Mouse (Mus musculus) forebrain, embryonic 14.5 days (tissue): ENCODE measurements at regions not wholly inside any gene's neighbourhood (a gene's known extent, or its start where the extent isn't known, plus 50 kb on each side); places are given as distances from the start of the nearest gene placed in this dataset.

Experiments
- ATAC-seq: fragments of 200-750 bp; cut with Nextera tagmentation; 2 replicates; pipeline ENCODE4 v1.8.0; 2017; ENCODE audit warnings: mild to moderate bottlenecking, moderate library complexity
- DNase-seq: peaks from one replicate; pipeline ENCODE4 v3.0.0-alpha.2; 2015; ENCODE audit warnings: low spot score
- H3K27ac ChIP-seq: fragments of 300-500 bp; sonication (generic); 2 replicates; pipeline ENCODE4 v1.5.1; 2014; ENCODE audit warnings: low read depth, mild to moderate bottlenecking, control low read depth, low read length, moderate library complexity
- H3K27me3 ChIP-seq: fragments of 300-500 bp; sonication (generic); replicated peaks from 2 replicates; pipeline ENCODE4 v1.6.1; 2014; ENCODE audit warnings: low read length, control low read depth, mixed read lengths; ENCODE audit not compliant: control insufficient read depth, insufficient read depth
- H3K36me3 ChIP-seq: fragments of 300-500 bp; sonication (generic); 2 replicates; pipeline ENCODE4 v1.6.1; 2014; ENCODE audit warnings: low read length, control low read depth; ENCODE audit not compliant: control insufficient read depth, insufficient read depth
- H3K4me1 ChIP-seq: fragments of 300-500 bp; sonication (generic); 2 replicates; pipeline ENCODE4 v1.6.1; 2014; ENCODE audit warnings: antibody characterized with exemption, low read length, control low read depth; ENCODE audit not compliant: control insufficient read depth, insufficient read depth
- H3K4me2 ChIP-seq: fragments of 300-500 bp; sonication (generic); 2 replicates; pipeline ENCODE4 v1.6.1; 2014; ENCODE audit warnings: mild to moderate bottlenecking, control low read depth, low read length
- H3K4me3 ChIP-seq: fragments of 300-500 bp; sonication (generic); 2 replicates; pipeline ENCODE4 v1.5.1; 2014; ENCODE audit warnings: low read depth, low read length, control low read depth
- H3K9ac ChIP-seq: fragments of 300-500 bp; sonication (generic); 2 replicates; pipeline ENCODE4 v1.6.1; 2014; ENCODE audit warnings: mild to moderate bottlenecking, low read length, control low read depth, moderate library complexity
- H3K9me3 ChIP-seq: fragments of 300-500 bp; sonication (generic); replicated peaks from 2 replicates; pipeline ENCODE4 v1.6.1; 2016; ENCODE audit warnings: low read length, control low read depth, mixed read lengths; ENCODE audit not compliant: control insufficient read depth
- WGBS: fragments of 180-500 bp; shearing (Covaris S2); extraction: QIAGEN DNeasy Blood & Tissue Kit; methylation state at CpG from one replicate; pipeline ENCODE4 v1.1.7; 2014; 5-methylcytosine and 5-hydroxymethylcytosine counted together

- Histone ChIP-seq H3K9ac (no peak overlapping the region), H3K27ac (no peak overlapping the region), H3K36me3 (no peaks in the 10 kb centered on the region), H3K27me3 (no peaks in the 10 kb centered on the region), H3K9me3 (no peaks in the 10 kb centered on the region), H3K4me2 (no peak overlapping the region), H3K4me3 (no peak overlapping the region), H3K4me1 (no peaks in the 10 kb centered on the region)
- DNase-seq = no peak
- WGBS = 96% methylated on average over 4 of the region's 4 CpGs
- ATAC-seq = no peak
These were observed 193.0 kb upstream of the Cited2 start for GRCm38 (mm10) chr10:17529851-17530509.

- Histone ChIP-seq H3K4me2 (no peak overlapping the region), H3K27ac (no peak overlapping the region), H3K4me1 (no peaks in the 10 kb centered on the region), H3K27me3 (no peaks in the 10 kb centered on the region), H3K36me3 (no peaks in the 10 kb centered on the region), H3K4me3 (no peak overlapping the region), H3K9me3 (no peaks in the 10 kb centered on the region), H3K9ac (no peak overlapping the region)
- DNase-seq = no peak
- 79% methylated on average over 3 of the region's 3 CpGs for WGBS
- ATAC-seq = no peak
These were observed 192.0 kb upstream of the Cited2 start for GRCm38 (mm10) chr10:17531021-17531420.

GRCm38 (mm10) chr10:17538944-17539533 lies 184.0 kb upstream of the Cited2 start:
- DNase-seq = no peak
- WGBS = 90% methylated on average over 6 of the region's 6 CpGs
- no peak for ATAC-seq
- no peak overlapping the region for H3K4me2 ChIP-seq
- H3K4me1 ChIP-seq = no peaks in the 10 kb centered on the region
- H3K27me3 ChIP-seq = no peaks in the 10 kb centered on the region
- no peak overlapping the region for H3K4me3 ChIP-seq
- H3K36me3 ChIP-seq = no peaks in the 10 kb centered on the region
- no peak overlapping the region for H3K27ac ChIP-seq
- H3K9ac ChIP-seq = no peak overlapping the region
- H3K9me3 ChIP-seq = no peaks in the 10 kb centered on the region

- no peak overlapping the region for H3K4me3 ChIP-seq
- H3K4me1 ChIP-seq = no peaks in the 10 kb centered on the region
- H3K9ac ChIP-seq = no peak overlapping the region
- WGBS = 78% methylated on average over 6 of the region's 6 CpGs
- no peak for DNase-seq
- H3K36me3 ChIP-seq = no peaks in the 10 kb centered on the region
- ATAC-seq = no peak
- no peak overlapping the region for H3K27ac ChIP-seq
- no peaks in the 10 kb centered on the region for H3K9me3 ChIP-seq
- no peaks in the 10 kb centered on the region for H3K27me3 ChIP-seq
- H3K4me2 ChIP-seq = no peak overlapping the region
These were observed 182.3 kb upstream of the Cited2 start for GRCm38 (mm10) chr10:17540404-17541375.

DNA sequence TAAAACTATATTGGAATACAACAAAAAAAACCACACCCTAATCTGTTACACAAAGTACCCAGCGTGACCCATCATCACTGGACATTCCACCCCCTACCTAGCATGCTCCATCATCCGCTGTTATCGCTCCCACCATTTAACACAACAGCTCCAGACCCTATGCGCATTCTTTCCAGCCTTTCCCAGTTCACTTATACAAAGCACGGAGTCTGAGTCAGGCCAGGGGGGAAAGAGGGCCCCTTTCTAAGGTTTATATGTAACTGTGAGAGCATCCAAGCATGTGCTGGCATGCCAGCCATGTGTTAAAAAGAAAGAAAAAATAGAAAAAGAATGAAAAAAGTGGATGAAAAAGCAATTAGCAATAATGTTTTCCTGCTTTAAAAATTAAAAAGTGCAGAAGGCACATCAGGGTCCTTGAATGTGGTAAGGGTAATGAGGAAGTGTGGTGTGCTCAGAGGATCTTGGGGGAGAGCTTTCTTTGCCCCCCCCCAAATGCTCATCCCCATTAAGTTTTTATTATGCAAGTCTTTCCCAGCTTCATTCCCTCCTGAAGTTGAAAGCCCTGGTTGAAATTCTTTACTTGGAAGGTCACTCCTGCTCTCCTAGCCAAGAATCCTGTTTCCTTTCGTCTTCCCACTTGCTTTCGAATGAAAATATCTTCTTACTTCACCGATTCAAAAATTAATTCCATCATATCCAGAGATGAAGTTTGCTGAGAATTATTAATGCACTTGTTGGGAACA lies 180.7 kb upstream of the Cited2 start:
- DNase-seq = no peak
- WGBS = 75% methylated on average over 8 of the region's 8 CpGs

GRCm38 (mm10) chr10:17542847-17543421 lies 180.1 kb upstream of the Cited2 start:
- H3K4me1 ChIP-seq = no peaks in the 10 kb centered on the region
- WGBS = 88% methylated on average over 5 of the region's 5 CpGs
- ATAC-seq = no peak
- H3K4me2 ChIP-seq = no peak overlapping the region
- H3K27me3 ChIP-seq = no peaks in the 10 kb centered on the region
- H3K27ac ChIP-seq = no peak overlapping the region
- no peak for DNase-seq
- H3K9me3 ChIP-seq = no peaks in the 10 kb centered on the region
- no peaks in the 10 kb centered on the region for H3K36me3 ChIP-seq
- H3K4me3 ChIP-seq = no peak overlapping the region
- no peak overlapping the region for H3K9ac ChIP-seq

More for the DNA sequence above, 180.7 kb upstream of the Cited2 start:
- Histone ChIP-seq H3K27me3 (no peaks in the 10 kb centered on the region), H3K27ac (no peak overlapping the region), H3K4me1 (no peaks in the 10 kb centered on the region), H3K36me3 (no peaks in the 10 kb centered on the region), H3K9me3 (no peaks in the 10 kb centered on the region), H3K9ac (no peak overlapping the region), H3K4me3 (no peak overlapping the region), H3K4me2 (no peak overlapping the region)
- no peak for ATAC-seq

DNA sequence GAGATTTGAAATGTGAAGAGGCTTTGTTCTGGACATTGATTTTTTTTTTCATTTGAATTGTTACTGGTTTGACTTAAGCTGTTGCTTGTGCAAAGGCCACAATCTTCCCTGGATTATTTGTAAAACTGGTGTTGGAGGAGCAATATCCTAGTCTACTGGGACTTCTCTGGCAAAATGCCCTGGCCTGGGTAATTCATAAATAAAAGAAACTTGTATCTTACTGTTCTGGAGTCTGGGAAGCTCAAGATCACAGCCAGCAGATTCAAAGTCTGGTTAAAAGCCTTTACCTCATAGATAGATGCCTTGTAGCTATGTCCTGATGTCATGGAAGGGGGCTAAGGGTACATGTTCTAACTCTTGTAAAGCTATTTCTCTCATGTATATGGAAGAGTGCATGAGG lies 177.7 kb upstream of the Cited2 start:
- Histone ChIP-seq H3K9me3 (no peaks in the 10 kb centered on the region), H3K4me2 (no peak overlapping the region), H3K4me1 (no peaks in the 10 kb centered on the region), H3K27me3 (no peaks in the 10 kb centered on the region), H3K36me3 (no peaks in the 10 kb centered on the region), H3K4me3 (no peak overlapping the region), H3K9ac (no peak overlapping the region), H3K27ac (no peak overlapping the region)
- no peak for ATAC-seq
- no peak for DNase-seq

- H3K4me2 ChIP-seq = no peak overlapping the region
- no peak for DNase-seq
- no peak overlapping the region for H3K27ac ChIP-seq
- no peaks in the 10 kb centered on the region for H3K27me3 ChIP-seq
- no peaks in the 10 kb centered on the region for H3K9me3 ChIP-seq
- no peak overlapping the region for H3K9ac ChIP-seq
- H3K36me3 ChIP-seq = no peaks in the 10 kb centered on the region
- no peak overlapping the region for H3K4me3 ChIP-seq
- 96% methylated on average over 3 of the region's 3 CpGs for WGBS
- no peaks in the 10 kb centered on the region for H3K4me1 ChIP-seq
- ATAC-seq = no peak
These were observed 175.0 kb upstream of the Cited2 start for GRCm38 (mm10) chr10:17547986-17548385.
